Mouse (Mus musculus) MEL-GATA-1-ER (cell line): ENCODE results near the gene Pik3r5.

ENCODE experiments used
- DNase-seq: peaks from one replicate; pipeline ENCODE4 v3.0.0-alpha.2; 2012; ENCODE audit warnings: low read depth; ENCODE audit errors: extremely low read depth

Pik3r5 gene

GRCm38 (mm10) chr11:68520439-68520838 is 88.5 kb downstream of the Pik3r5 start:
- no peak for DNase-seq

- DNase-seq, result peak; percentile 82
Observed at GRCm38 (mm10) chr11:68521352-68521751, 89.4 kb downstream of the Pik3r5 start.

- DNase-seq, result no peak
Observed at GRCm38 (mm10) chr11:68526441-68526840, 94.5 kb downstream of the Pik3r5 start.

- no peak for DNase-seq
Observed at GRCm38 (mm10) chr11:68531066-68531806, 99.3 kb downstream of the Pik3r5 start.

GRCm38 (mm10) chr11:68531941-68532535 is 100.1 kb downstream of the Pik3r5 start:
- no peak for DNase-seq

GRCm38 (mm10) chr11:68532773-68533172 is 100.9 kb downstream of the Pik3r5 start:
- DNase-seq, result no peak

GRCm38 (mm10) chr11:68533971-68534475 is 102.1 kb downstream of the Pik3r5 start:
- no peak for DNase-seq

GRCm38 (mm10) chr11:68536026-68536425 is 104.1 kb downstream of the Pik3r5 start:
- DNase-seq, result no peak

GRCm38 (mm10) chr11:68536465-68536864 is 104.5 kb downstream of the Pik3r5 start:
- DNase-seq, result no peak

GRCm38 (mm10) chr11:68539621-68540020 is 107.7 kb downstream of the Pik3r5 start:
- no peak for DNase-seq

GRCm38 (mm10) chr11:68544554-68544953 is 112.6 kb downstream of the Pik3r5 start:
- DNase-seq, result no peak

- DNase-seq, result no peak
Observed at GRCm38 (mm10) chr11:68545172-68545571, 113.3 kb downstream of the Pik3r5 start.

GRCm38 (mm10) chr11:68545682-68546222 is 113.8 kb downstream of the Pik3r5 start:
- no peak for DNase-seq
